Mouse (Mus musculus) forebrain, postnatal 0 days (tissue): ENCODE results near the gene Pck2. TPM values are rescaled to one million over a fixed set of nuclear protein-coding genes. Genes with fewer than 3 reads are reported as not detected.

Experiments used
- ATAC-seq: fragments of 200-750 bp; cut with Nextera tagmentation; 2 replicates; pipeline ENCODE4 v1.8.0; 2017; ENCODE audit warnings: mild to moderate bottlenecking, moderate library complexity
- DNase-seq: peaks from one replicate; pipeline ENCODE4 v3.0.0-alpha.2; 2015
- H3K27ac ChIP-seq: fragments of 300-500 bp; sonication (generic); 2 replicates; pipeline ENCODE4 v1.5.1; 2014; ENCODE audit warnings: low read depth, mild to moderate bottlenecking, antibody characterized with exemption, low read length, moderate library complexity, mixed read lengths
- H3K27me3 ChIP-seq: fragments of 300-500 bp; sonication (generic); 2 replicates; pipeline ENCODE4 v1.6.1; 2014; ENCODE audit warnings: mild to moderate bottlenecking, low read length, mixed read lengths; ENCODE audit not compliant: insufficient read depth
- H3K36me3 ChIP-seq: fragments of 300-500 bp; sonication (generic); 2 replicates; pipeline ENCODE4 v1.6.1; 2014; ENCODE audit warnings: mild to moderate bottlenecking, moderate library complexity; ENCODE audit not compliant: insufficient read depth
- H3K4me1 ChIP-seq: fragments of 300-500 bp; sonication (generic); 2 replicates; pipeline ENCODE4 v1.6.1; 2014; ENCODE audit warnings: antibody characterized with exemption; ENCODE audit not compliant: insufficient read depth
- H3K4me2 ChIP-seq: fragments of 300-500 bp; sonication (generic); 2 replicates; pipeline ENCODE4 v1.6.1; 2014; ENCODE audit warnings: low read depth, mild to moderate bottlenecking, moderate library complexity
- H3K4me3 ChIP-seq: fragments of 300-500 bp; sonication (generic); 2 replicates; pipeline ENCODE4 v1.5.1; 2014; ENCODE audit warnings: low read depth, low read length, mixed read lengths
- H3K9ac ChIP-seq: fragments of 300-500 bp; sonication (generic); 2 replicates; pipeline ENCODE4 v1.6.1; 2014; ENCODE audit warnings: mild to moderate bottlenecking
- H3K9me3 ChIP-seq: fragments of 300-500 bp; sonication (generic); 2 replicates; pipeline ENCODE4 v1.6.1; 2016; ENCODE audit warnings: low read length
- CTCF ChIP-seq: sonication (generic); IDR thresholded peaks from 2 replicates; pipeline ENCODE4 v1.5.1; 2016; ENCODE audit warnings: antibody characterized with exemption, control low read depth, low read depth
- WGBS: fragments of 180-500 bp; shearing (Covaris S2); extraction: QIAGEN DNeasy Blood & Tissue Kit; methylation state at CpG from one replicate; pipeline ENCODE4 v1.1.7; 2014; 5-methylcytosine and 5-hydroxymethylcytosine counted together
- polyA plus RNA-seq: library from polyadenylated mRNA; unstranded; fragments of >200 nt; fragmentation: Nextera tagmentation; extraction: Ambion mirVana; gene quantifications from 2 replicates; pipeline ENCODE4 v1.2.1, GENCODE M21; 2015
- total RNA-seq: library from RNA; depleted of rRNA; stranded (reverse); fragments of >200 nt; gene quantifications from 2 replicates; pipeline ENCODE4 v1.2.3, GENCODE M21; 2014

The Pck2 gene
- total and polyA plus RNA-seq, 2 experiments from 2014 or later, result 12.5 to 23.6 TPM

DNA sequence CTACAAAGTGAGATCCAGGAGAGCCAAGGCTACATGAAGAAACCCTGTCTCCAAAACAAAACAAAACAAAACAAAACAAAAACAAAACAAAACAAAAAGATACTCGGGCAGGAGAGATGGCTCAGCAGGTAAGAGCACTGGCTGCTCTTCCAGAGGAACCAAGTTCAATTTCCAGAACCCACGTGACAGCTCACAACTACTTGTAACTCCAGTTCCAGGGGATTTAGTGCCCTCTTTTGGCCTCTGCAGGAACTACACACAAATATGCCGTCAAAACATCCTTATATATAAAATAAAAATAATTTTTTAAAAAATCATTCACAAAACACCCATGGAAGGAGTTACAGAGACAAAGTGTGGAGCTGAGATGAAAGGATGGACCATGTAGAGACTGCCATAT lies 12.1 kb upstream of the Pck2 start:
- H3K4me3 ChIP-seq, result no peak overlapping the region
- no peaks in the 10 kb centered on the region for H3K9me3 ChIP-seq
- no peak overlapping the region for H3K4me2 ChIP-seq
- H3K36me3 ChIP-seq, result no peaks in the 10 kb centered on the region
- no peak overlapping the region for H3K27ac ChIP-seq
- 15% methylated on average over 3 of the region's 3 CpGs for WGBS
- ATAC-seq, result no peak
- DNase-seq, result peak; percentile 56
- no peaks in the 10 kb centered on the region for H3K27me3 ChIP-seq
- H3K9ac ChIP-seq, result no peak overlapping the region
- peak; percentile 60 for TF ChIP-seq CTCF
- H3K4me1 ChIP-seq, result no peaks in the 10 kb centered on the region

DNA sequence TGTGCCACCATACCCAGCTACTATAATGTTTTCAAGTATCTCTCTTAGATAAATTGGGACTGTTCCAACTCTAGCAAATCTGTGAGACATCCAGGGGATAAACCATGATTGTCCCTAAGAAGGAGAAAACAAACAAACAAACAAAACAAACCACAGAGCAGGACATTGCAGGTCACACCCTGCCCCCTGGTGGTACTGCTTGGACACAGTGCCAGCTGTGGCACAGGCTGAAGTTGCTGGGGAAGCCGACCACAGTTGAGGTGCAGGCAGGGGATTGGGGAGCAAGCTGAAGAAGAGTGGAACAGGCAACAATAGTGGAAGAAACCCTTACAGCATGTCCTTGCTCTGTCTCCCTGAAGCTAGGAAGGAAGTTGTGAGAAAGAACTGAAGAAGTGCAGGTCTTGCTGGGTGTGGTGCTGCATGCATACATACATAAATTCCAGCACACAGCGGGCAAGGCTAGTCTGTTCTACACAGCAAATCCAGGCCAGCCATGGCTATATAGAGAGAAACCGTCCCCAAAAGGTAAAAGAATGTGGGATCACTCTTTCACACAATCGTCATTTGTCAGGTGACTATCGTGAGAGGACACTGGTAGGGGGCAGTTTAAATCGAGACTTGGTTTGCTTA lies 3.8 kb upstream of the Pck2 start:
- DNase-seq, result no peak
- peak; percentile 75 for TF ChIP-seq CTCF
- Histone ChIP-seq H3K4me2 (no peak overlapping the region), H3K9ac (no peak overlapping the region), H3K27me3 (no peaks in the 10 kb centered on the region), H3K4me3 (no peak overlapping the region), H3K36me3 (no peaks in the 10 kb centered on the region), H3K27ac (no peak overlapping the region), H3K4me1 (peaks cover 4% of the 10 kb centered on the region; the same call in 1 of the 2 replicates), H3K9me3 (no peaks in the 10 kb centered on the region)
- ATAC-seq, result no peak
- WGBS, result 54% methylated on average over 6 of the region's 6 CpGs

DNA sequence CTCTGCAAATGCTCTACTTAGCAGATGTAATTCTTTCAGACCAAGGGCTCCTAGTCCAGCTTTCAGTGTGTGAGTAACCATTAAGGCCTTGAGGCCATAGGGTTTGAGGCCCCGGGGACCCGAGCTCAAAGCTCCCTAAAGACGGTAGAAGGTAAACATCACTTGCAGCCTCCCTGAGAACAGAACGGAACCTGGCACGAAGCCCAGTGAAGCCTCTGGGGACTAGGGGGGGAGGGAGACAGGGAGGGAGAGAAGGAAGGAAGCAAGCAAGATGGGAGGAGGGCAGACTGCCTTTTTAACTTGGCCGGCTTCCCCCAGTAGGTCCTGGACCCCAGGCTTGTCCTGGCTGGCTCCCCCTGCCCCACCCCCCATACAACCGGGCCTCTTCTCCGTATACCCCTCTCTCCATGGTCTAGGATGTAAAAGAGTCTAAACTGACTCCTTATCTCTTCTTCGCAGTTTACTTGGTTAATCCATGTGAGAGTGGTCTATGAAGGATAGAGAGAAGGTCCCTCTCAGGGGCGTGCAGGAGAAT lies 788 bp downstream of the Pck2 start:
- H3K4me2 ChIP-seq, result peak overlapping the region; percentile 88
- H3K9ac ChIP-seq, result peak overlapping the region; percentile 77
- WGBS, result 5% methylated on average over 10 of the region's 10 CpGs
- peak overlapping the region; percentile 85 for H3K27ac ChIP-seq
- no peak for TF ChIP-seq CTCF
- DNase-seq (peak; percentile 84), ATAC-seq (peak; percentile 54)
- H3K4me3 ChIP-seq, result peak overlapping the region; percentile 59
- H3K9me3 ChIP-seq, result no peaks in the 10 kb centered on the region
- peaks cover 11% of the 10 kb centered on the region for H3K4me1 ChIP-seq
- peaks cover 7% of the 10 kb centered on the region; the same call in 1 of the 2 replicates for H3K36me3 ChIP-seq
- H3K27me3 ChIP-seq, result no peaks in the 10 kb centered on the region

DNA sequence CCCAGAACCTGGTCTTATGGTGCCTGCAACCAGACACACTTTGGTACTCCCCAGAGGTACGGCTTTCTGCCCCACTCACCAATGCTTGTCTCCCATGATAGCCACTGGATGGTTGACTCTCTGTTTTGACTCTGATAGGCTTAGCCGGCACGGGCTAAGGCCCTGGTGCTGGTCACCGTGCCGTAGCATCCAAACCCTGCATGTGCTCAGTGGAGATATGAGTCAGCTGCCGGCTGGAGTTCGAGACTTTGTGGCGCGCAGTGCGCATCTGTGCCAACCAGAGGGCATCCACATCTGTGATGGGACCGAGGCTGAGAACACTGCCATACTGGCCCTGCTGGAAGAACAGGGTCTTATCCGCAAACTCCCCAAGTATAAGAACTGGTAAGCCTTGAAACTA lies 2.2 kb downstream of the Pck2 start:
- H3K9ac ChIP-seq, result no peak overlapping the region
- peaks cover 11% of the 10 kb centered on the region for H3K4me1 ChIP-seq
- 95% methylated on average over 12 of the region's 12 CpGs for WGBS
- no peak overlapping the region for H3K27ac ChIP-seq
- DNase-seq (no peak), ATAC-seq (no peak)
- H3K27me3 ChIP-seq, result no peaks in the 10 kb centered on the region
- no peak for TF ChIP-seq CTCF
- H3K4me2 ChIP-seq, result no peak overlapping the region
- no peak overlapping the region for H3K4me3 ChIP-seq
- no peaks in the 10 kb centered on the region for H3K9me3 ChIP-seq
- peaks cover 11% of the 10 kb centered on the region; the same call in 1 of the 2 replicates for H3K36me3 ChIP-seq

DNA sequence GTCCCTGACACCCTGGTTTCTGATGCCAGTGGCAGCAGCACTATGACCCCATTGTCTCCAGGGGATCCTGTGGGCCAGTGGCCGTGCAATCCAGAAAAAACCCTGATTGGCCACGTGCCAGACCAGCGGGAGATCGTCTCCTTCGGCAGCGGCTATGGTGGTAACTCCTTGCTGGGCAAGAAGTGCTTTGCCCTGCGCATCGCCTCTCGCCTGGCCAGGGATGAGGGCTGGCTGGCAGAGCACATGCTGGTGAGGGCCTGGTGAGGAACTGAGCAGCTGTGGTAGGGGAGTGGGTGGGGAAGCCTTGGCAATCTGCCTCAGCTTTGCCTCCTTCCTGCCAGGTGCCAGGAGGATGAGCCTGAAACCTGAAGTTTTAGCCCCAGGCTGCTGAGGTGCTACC lies 4.3 kb downstream of the Pck2 start:
- ATAC-seq, result no peak
- Histone ChIP-seq H3K4me3 (no peak overlapping the region), H3K4me1 (peaks cover 11% of the 10 kb centered on the region), H3K4me2 (no peak overlapping the region), H3K27ac (no peak overlapping the region), H3K27me3 (no peaks in the 10 kb centered on the region), H3K9me3 (no peaks in the 10 kb centered on the region), H3K9ac (no peak overlapping the region), H3K36me3 (peaks cover 27% of the 10 kb centered on the region)
- no peak for DNase-seq
- WGBS, result 48% methylated on average over 9 of the region's 9 CpGs
- TF ChIP-seq CTCF, result no peak

DNA sequence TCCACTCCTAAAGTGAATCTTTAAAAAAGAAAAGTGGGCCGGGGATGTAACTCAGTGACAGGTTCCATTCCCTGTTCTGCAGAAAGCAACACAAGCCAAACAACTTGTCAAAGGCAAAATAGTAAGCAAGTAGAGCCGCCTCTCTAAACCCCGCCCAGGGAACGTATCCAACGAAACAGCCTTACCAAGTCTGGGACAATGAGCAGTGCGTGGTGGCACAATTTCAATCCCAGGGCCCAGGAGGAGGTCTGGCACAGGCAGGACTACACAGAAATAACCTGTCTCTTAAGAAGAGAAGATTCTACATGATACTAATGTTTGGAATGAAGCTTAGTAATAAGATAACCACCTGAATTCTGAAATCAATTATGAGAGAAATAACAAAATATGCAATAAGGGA lies 10.1 kb downstream of the Pck2 start:
- 67% methylated on average over 6 of the region's 6 CpGs for WGBS
- DNase-seq, result no peak
- Histone ChIP-seq H3K4me2 (no peak overlapping the region), H3K27me3 (no peaks in the 10 kb centered on the region), H3K4me1 (no peaks in the 10 kb centered on the region), H3K4me3 (no peak overlapping the region), H3K9ac (no peak overlapping the region), H3K9me3 (no peaks in the 10 kb centered on the region), H3K27ac (no peak overlapping the region), H3K36me3 (peaks cover 24% of the 10 kb centered on the region)
- no peak for ATAC-seq
- TF ChIP-seq CTCF, result no peak

DNA sequence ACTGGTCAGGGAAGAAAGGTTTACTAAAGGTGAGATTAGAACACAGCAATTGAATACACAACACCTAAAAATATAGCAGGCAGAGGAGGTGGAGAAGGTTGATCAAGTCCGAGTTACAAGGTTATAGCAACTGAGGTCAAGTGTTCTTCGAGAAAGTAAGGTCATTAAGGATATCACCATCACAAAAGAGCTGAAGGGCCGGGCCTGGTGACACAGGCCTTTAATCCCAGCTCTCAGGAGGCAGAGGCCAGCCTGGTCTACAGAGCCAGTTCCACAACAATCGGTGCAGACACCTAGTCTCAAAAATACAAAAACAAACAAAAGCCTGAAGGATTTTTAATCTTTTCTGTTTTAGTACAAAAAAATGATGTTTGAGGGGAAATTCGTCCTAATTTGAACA lies 11.3 kb downstream of the Pck2 start:
- Histone ChIP-seq H3K27me3 (no peaks in the 10 kb centered on the region), H3K4me3 (no peak overlapping the region), H3K9me3 (no peaks in the 10 kb centered on the region), H3K4me1 (no peaks in the 10 kb centered on the region), H3K27ac (no peak overlapping the region), H3K9ac (no peak overlapping the region), H3K36me3 (peaks cover 20% of the 10 kb centered on the region), H3K4me2 (no peak overlapping the region)
- ATAC-seq, result no peak
- WGBS, result 67% methylated on average over 5 of the region's 5 CpGs
- TF ChIP-seq CTCF, result no peak
- DNase-seq, result no peak
